Mouse (Mus musculus): ENCODE results near the gene Ngrn.

GRCm38 (mm10) chr7:80215398-80215797 lies 45.6 kb upstream of the Ngrn start:
- 0 out of 2 replicates have a peak, but pooled peaks have one; percentile 40 for TF ChIP-seq MYC (IDR thresholded peaks at IDR 0.05; ENCODE audit: low read depth, low read length)
- no peak for TF ChIP-seq EP300 (IDR thresholded peaks at IDR 0.05; ENCODE audit: low read length)
- TF ChIP-seq CTCF (conservative IDR thresholded peaks at IDR 0.05 in 1 of 2, IDR thresholded peaks at IDR 0.05 in 1 of 2; ENCODE audit: low read depth in 2 of 2, low read length in 2 of 2), result peak; percentile 55 to 87
- peak; percentile 72; the same call in 1 of the 2 replicates for TF ChIP-seq MAZ (IDR thresholded peaks at IDR 0.05; ENCODE audit: low read depth, low read length)
- peak; percentile 51; the same call in 1 of the 2 replicates for TF ChIP-seq NELFE (IDR thresholded peaks at IDR 0.05; ENCODE audit: low read depth, low read length)
- no peak for TF ChIP-seq NRF1 (IDR thresholded peaks at IDR 0.05; ENCODE audit: low read depth, low read length)
- TF ChIP-seq ZC3H11A (IDR thresholded peaks at IDR 0.05; ENCODE audit: low read depth, low read length), result peak; percentile 68
- TF ChIP-seq POLR2AphosphoS2 (IDR thresholded peaks at IDR 0.05; ENCODE audit: low read depth, low read length), result no peak
- no peak for TF ChIP-seq HCFC1 (IDR thresholded peaks at IDR 0.05; ENCODE audit: low read depth, low read length)
- no peak for TF ChIP-seq ETS1 (conservative IDR thresholded peaks at IDR 0.05; ENCODE audit: low read depth, low read length)
